Mouse (Mus musculus) erythroblast, embryonic 14.5 days (primary cell): Measurements from ENCODE around the gene Prmt1.

Experiments
- GATA1 ChIP-seq: IDR thresholded peaks from 2 replicates; pipeline ENCODE4 v1.6.1; 2012; ENCODE audit warnings: low read length, inconsistent platforms, mixed read lengths
- TAL1 ChIP-seq: IDR thresholded peaks from 3 replicates; pipeline ENCODE4 v1.6.1; 2012; ENCODE audit warnings: low read length, inconsistent platforms, mixed read lengths

- TF ChIP-seq GATA1 (no peak), TAL1 (no peak)
These were observed 34.4 kb downstream of the Prmt1 start for GRCm38 (mm10) chr7:44951960-44952359.
